Mouse (Mus musculus) ES-Bruce4 (cell line): ENCODE measurements at regions not wholly inside any gene's neighbourhood (a gene's known extent, or its start where the extent isn't known, plus 50 kb on each side); places are given as distances from the start of the nearest gene placed in this dataset.

Source experiments
- CTCF ChIP-seq: IDR thresholded peaks from one replicate; pipeline ENCODE4 v1.8.1; 2011; ENCODE audit warnings: low read depth, low read length
- EP300 ChIP-seq: IDR thresholded peaks from 2 replicates; pipeline ENCODE4 v1.6.1; 2011; ENCODE audit warnings: low read depth, low read length; ENCODE audit not compliant: insufficient read depth
- POLR2A ChIP-seq: IDR thresholded peaks from one replicate; pipeline ENCODE4 v1.8.1; 2011; ENCODE audit warnings: low read length; ENCODE audit not compliant: insufficient read depth

- TF ChIP-seq CTCF (no peak), EP300 (no peak), POLR2A (no peak)
These were observed 491.3 kb upstream of the Negr1 start for GRCm38 (mm10) chr3:156070257-156070656.
